Mouse (Mus musculus) kidney, adult 2 months (tissue): ENCODE measurements at regions not wholly inside any gene's neighbourhood (a gene's known extent, or its start where the extent isn't known, plus 50 kb on each side); places are given as distances from the start of the nearest gene placed in this dataset.
"Not testable (repeated sequence)": the region's sequence is repeated elsewhere in the genome, so short reads cannot be mapped to it uniquely, and the experiment has no call there.

Experiments
- DNase-seq: peaks from one replicate; pipeline ENCODE4 v3.0.0; 2021
- H3K27ac ChIP-seq: fragments of 200-500 bp; 2 replicates; pipeline ENCODE4 v1.5.1; 2012; ENCODE audit warnings: low read depth, low read length, control low read depth, inconsistent platforms; ENCODE audit not compliant: insufficient read depth
- H3K27me3 ChIP-seq: fragments of 200-500 bp; replicated peaks from 2 replicates; pipeline ENCODE4 v1.6.1; 2012; ENCODE audit warnings: mild to moderate bottlenecking, moderate library complexity, low read length, inconsistent platforms; ENCODE audit not compliant: control insufficient read depth, insufficient read depth
- H3K36me3 ChIP-seq: fragments of 200-500 bp; 2 replicates; pipeline ENCODE4 v1.6.1; 2012; ENCODE audit warnings: mild to moderate bottlenecking, moderate library complexity, low read length, inconsistent platforms; ENCODE audit not compliant: control insufficient read depth, insufficient read depth
- H3K4me1 ChIP-seq: fragments of 200-500 bp; 2 replicates; pipeline ENCODE4 v1.6.1; 2011; ENCODE audit warnings: low read length; ENCODE audit not compliant: control insufficient read depth, insufficient read depth
- H3K4me3 ChIP-seq: fragments of 200-500 bp; 2 replicates; pipeline ENCODE4 v1.5.1; 2011; ENCODE audit warnings: mild to moderate bottlenecking, low read depth, low read length, control low read depth; ENCODE audit not compliant: insufficient read depth
- CTCF ChIP-seq: fragments of 200-500 bp; conservative IDR thresholded peaks from 2 replicates; pipeline ENCODE4 v1.5.1; 2011; ENCODE audit warnings: low read depth, mild to moderate bottlenecking, control low read depth, low read length, moderate library complexity, mixed read lengths; ENCODE audit not compliant: insufficient read depth, insufficient read length
- POLR2A ChIP-seq: fragments of 200-500 bp; IDR thresholded peaks from one replicate; pipeline ENCODE4 v1.6.1; 2011; ENCODE audit warnings: low read depth, low read length, control low read depth
- WGBS: fragments of 180-500 bp; shearing (Covaris S2); methylation state at CpG from one replicate; pipeline ENCODE4 v1.1.7; 2018; 5-methylcytosine and 5-hydroxymethylcytosine counted together

- Histone ChIP-seq H3K36me3 (no peaks in the 10 kb centered on the region), H3K27me3 (no peaks in the 10 kb centered on the region), H3K4me1 (no peaks in the 10 kb centered on the region), H3K27ac (no peak overlapping the region), H3K4me3 (no peak overlapping the region)
- TF ChIP-seq POLR2A (no peak), CTCF (no peak)
- WGBS, result 83% methylated on average over 3 of the region's 3 CpGs
- DNase-seq, result no peak
Observed at GRCm38 (mm10) chr4:51868250-51868649, 570.8 kb upstream of the Smc2 start.

GRCm38 (mm10) chr4:51868716-51869115, 570.3 kb upstream of the Smc2 start:
- H3K36me3 ChIP-seq, H3K4me3 ChIP-seq, H3K4me1 ChIP-seq, H3K27ac ChIP-seq, H3K27me3 ChIP-seq, DNase-seq: not testable (repeated sequence)

GRCm38 (mm10) chr4:51885460-51885859, 553.6 kb upstream of the Smc2 start:
- no peak overlapping the region for H3K4me3 ChIP-seq
- DNase-seq, result no peak
- no peaks in the 10 kb centered on the region for H3K4me1 ChIP-seq
- no peak for TF ChIP-seq POLR2A
- no peak for TF ChIP-seq CTCF
- WGBS, result 58% methylated on average over 4 of the region's 4 CpGs
- no peaks in the 10 kb centered on the region for H3K27me3 ChIP-seq
- no peaks in the 10 kb centered on the region for H3K36me3 ChIP-seq
- H3K27ac ChIP-seq, result no peak overlapping the region

GRCm38 (mm10) chr4:51889280-51889679, 549.8 kb upstream of the Smc2 start:
- WGBS, result 74% methylated on average over 2 of the region's 2 CpGs
- no peak overlapping the region for H3K27ac ChIP-seq
- no peaks in the 10 kb centered on the region for H3K4me1 ChIP-seq
- H3K27me3 ChIP-seq, result no peaks in the 10 kb centered on the region
- TF ChIP-seq CTCF (no peak), POLR2A (no peak)
- no peak overlapping the region for H3K4me3 ChIP-seq
- no peaks in the 10 kb centered on the region for H3K36me3 ChIP-seq
- no peak for DNase-seq

GRCm38 (mm10) chr4:51928245-51928644, 510.8 kb upstream of the Smc2 start:
- Histone ChIP-seq H3K4me1 (no peaks in the 10 kb centered on the region), H3K4me3 (no peak overlapping the region)
- no peak for DNase-seq

GRCm38 (mm10) chr4:51969751-51970150, 469.3 kb upstream of the Smc2 start:
- H3K4me1 ChIP-seq, result no peaks in the 10 kb centered on the region
- TF ChIP-seq POLR2A (no peak), CTCF (no peak)
- no peak overlapping the region for H3K4me3 ChIP-seq
- DNase-seq, result no peak
- no peaks in the 10 kb centered on the region for H3K27me3 ChIP-seq
- WGBS, result 93% methylated on average over 10 of the region's 10 CpGs
- H3K27ac ChIP-seq, result no peak overlapping the region
- no peaks in the 10 kb centered on the region for H3K36me3 ChIP-seq

More at GRCm38 (mm10) chr4:51928245-51928644, 510.8 kb upstream of the Smc2 start:
- Histone ChIP-seq H3K27me3 (no peaks in the 10 kb centered on the region; the same call in 1 of the 2 replicates), H3K27ac (no peak overlapping the region), H3K36me3 (no peaks in the 10 kb centered on the region)
- TF ChIP-seq CTCF (no peak), POLR2A (no peak)

GRCm38 (mm10) chr4:51978962-51979361, 460.1 kb upstream of the Smc2 start:
- no peak for DNase-seq
- TF ChIP-seq POLR2A (no peak), CTCF (no peak)
- H3K27me3 ChIP-seq, result no peaks in the 10 kb centered on the region
- H3K4me3 ChIP-seq, result no peak overlapping the region
- no peak overlapping the region for H3K27ac ChIP-seq
- no peaks in the 10 kb centered on the region for H3K36me3 ChIP-seq
- WGBS, result 84% methylated on average over 8 of the region's 8 CpGs
- no peaks in the 10 kb centered on the region for H3K4me1 ChIP-seq

GRCm38 (mm10) chr4:51992482-51992881, 446.6 kb upstream of the Smc2 start:
- Histone ChIP-seq H3K4me3 (no peak overlapping the region), H3K27ac (no peak overlapping the region), H3K4me1 (no peaks in the 10 kb centered on the region), H3K36me3 (no peaks in the 10 kb centered on the region), H3K27me3 (no peaks in the 10 kb centered on the region)
- DNase-seq, result no peak
- TF ChIP-seq POLR2A (no peak), CTCF (no peak)
- 58% methylated on average over 2 of the region's 2 CpGs for WGBS
